Mouse (Mus musculus): ENCODE results near the gene Otulin.

GRCm38 (mm10) chr15:27506127-27506886, 124.2 kb downstream of the Otulin start:
- no peak for TF ChIP-seq EP300 (IDR thresholded peaks at IDR 0.05; ENCODE audit: low read depth in 1 of 2, low read length in 2 of 2)
- TF ChIP-seq ELF1 (IDR thresholded peaks at IDR 0.05; ENCODE audit: low read depth, low read length), result no peak
- TF ChIP-seq POLR2A (IDR thresholded peaks at IDR 0.05; ENCODE audit: control insufficient read depth in 1 of 2, insufficient read depth in 1 of 2, low read depth in 1 of 2, low read length in 2 of 2, poor library complexity in 1 of 2), result no peak
- TF ChIP-seq ZC3H11A (IDR thresholded peaks at IDR 0.05; ENCODE audit: low read depth, low read length), result no peak
- TF ChIP-seq MAX (IDR thresholded peaks at IDR 0.05; ENCODE audit: low read length), result no peak
- no peak for TF ChIP-seq GATA1 (IDR thresholded peaks at IDR 0.05; ENCODE audit: low read depth, low read length)

All from MEL (cell line).